Mouse (Mus musculus) MEL (cell line): ENCODE measurements at regions not wholly inside any gene's neighbourhood (a gene's known extent, or its start where the extent isn't known, plus 50 kb on each side); places are given as distances from the start of the nearest gene placed in this dataset.

Source experiments
- DNase-seq: peaks from one replicate; pipeline ENCODE4 v3.0.0; 2011; ENCODE audit warnings: low read depth, low spot score
- H3K27ac ChIP-seq: 2 replicates; pipeline ENCODE4 v1.5.1; 2012; ENCODE audit warnings: low read depth, mild to moderate bottlenecking, control low read depth, low read length, moderate library complexity; ENCODE audit not compliant: control insufficient read depth
- H3K27me3 ChIP-seq, 2 experiments: fragments of 150-350 bp in 1 of 2; sonication (generic) in 1 of 2; 2 replicates each; pipeline ENCODE4 v1.6.1; 2012; ENCODE audit warnings: low read length in 2 of 2, mild to moderate bottlenecking in 2 of 2, improper control_type of control experiment in 1 of 2, moderate library complexity in 1 of 2; ENCODE audit not compliant: insufficient read depth in 2 of 2, control insufficient read depth in 1 of 2
- H3K36me3 ChIP-seq, 2 experiments: 2 replicates each; pipeline ENCODE4 v1.6.1; 2012 to 2014; ENCODE audit warnings: low read length in 2 of 2, improper control_type of control experiment in 1 of 2, inconsistent platforms in 1 of 2, mild to moderate bottlenecking in 1 of 2; ENCODE audit not compliant: insufficient read depth in 2 of 2, control insufficient read depth in 1 of 2
- H3K4me1 ChIP-seq, 2 experiments: fragments of 150-350 bp in 1 of 2; sonication (generic) in 1 of 2; 2 replicates each; pipeline ENCODE4 v1.6.1; 2012; ENCODE audit warnings: low read length in 2 of 2, improper control_type of control experiment in 1 of 2, mild to moderate bottlenecking in 1 of 2; ENCODE audit not compliant: insufficient read depth in 2 of 2, control insufficient read depth in 1 of 2
- H3K4me3 ChIP-seq, 2 experiments: fragments of 150-350 bp in 1 of 2; sonication (generic) in 1 of 2; 2 replicates each; pipeline ENCODE4 v1.5.1; 2012; ENCODE audit warnings: low read depth in 2 of 2, low read length in 2 of 2, mild to moderate bottlenecking in 2 of 2, moderate library complexity in 2 of 2, control low read depth in 1 of 2, improper control_type of control experiment in 1 of 2; ENCODE audit not compliant: control insufficient read depth in 1 of 2, insufficient read depth in 1 of 2
- H3K79me2 ChIP-seq: 2 replicates; pipeline ENCODE4 v1.6.1; 2012; ENCODE audit warnings: mild to moderate bottlenecking, low read length, moderate library complexity; ENCODE audit not compliant: control insufficient read depth, poor library complexity, insufficient read depth
- H3K9ac ChIP-seq: 2 replicates; pipeline ENCODE4 v1.6.1; 2012; ENCODE audit warnings: low read depth, mild to moderate bottlenecking, control low read depth, low read length, moderate library complexity; ENCODE audit not compliant: control insufficient read depth, poor library complexity, severe bottlenecking
- H3K9me3 ChIP-seq: fragments of 150-350 bp; sonication (generic); replicated peaks from 2 replicates; pipeline ENCODE4 v1.6.1; 2012; ENCODE audit warnings: mild to moderate bottlenecking, low read length, improper control_type of control experiment, moderate library complexity; ENCODE audit not compliant: insufficient read depth
- BHLHE40 ChIP-seq: IDR thresholded peaks from 2 replicates; pipeline ENCODE4 v1.6.1; 2012; ENCODE audit warnings: low read depth, mild to moderate bottlenecking, inconsistent platforms, low read length, improper control_type of control experiment, borderline replicate concordance
- CHD1 ChIP-seq: IDR thresholded peaks from 2 replicates; pipeline ENCODE4 v1.6.1; 2012; ENCODE audit warnings: low read depth, mild to moderate bottlenecking, inconsistent platforms, low read length, improper control_type of control experiment
- CHD2 ChIP-seq: IDR thresholded peaks from 2 replicates; pipeline ENCODE4 v1.6.1; 2011; ENCODE audit warnings: low read length, improper control_type of control experiment
- CTCF ChIP-seq, 3 experiments: IDR thresholded peaks in 2 of 3; conservative IDR thresholded peaks in 1 of 3; 2 replicates each; pipeline ENCODE4 v1.5.1; 2011 to 2012; ENCODE audit warnings: low read length in 3 of 3, low read depth in 2 of 3, mild to moderate bottlenecking in 2 of 3, improper control_type of control experiment in 1 of 3, inconsistent platforms in 1 of 3, mixed read lengths in 1 of 3, moderate library complexity in 1 of 3; ENCODE audit not compliant: control insufficient read depth in 1 of 3, insufficient read depth in 1 of 3, poor library complexity in 1 of 3, severe bottlenecking in 1 of 3
- E2F4 ChIP-seq: IDR thresholded peaks from 2 replicates; pipeline ENCODE4 v1.6.1; 2011; ENCODE audit warnings: low read depth, low read length, improper control_type of control experiment, borderline replicate concordance
- ELF1 ChIP-seq: IDR thresholded peaks from 2 replicates; pipeline ENCODE4 v1.6.1; 2014; ENCODE audit warnings: low read depth, mild to moderate bottlenecking, inconsistent platforms, low read length, improper control_type of control experiment, moderate library complexity
- ETS1 ChIP-seq: IDR thresholded peaks from 2 replicates; pipeline ENCODE4 v1.6.1; 2012; ENCODE audit warnings: low read depth, mild to moderate bottlenecking, inconsistent platforms, low read length, improper control_type of control experiment, moderate library complexity
- GATA1 ChIP-seq: IDR thresholded peaks from 2 replicates; pipeline ENCODE4 v1.6.1; 2011; ENCODE audit warnings: low read depth, low read length, improper control_type of control experiment
- HCFC1 ChIP-seq: IDR thresholded peaks from 2 replicates; pipeline ENCODE4 v1.6.1; 2012; ENCODE audit warnings: low read depth, mild to moderate bottlenecking, inconsistent platforms, low read length, improper control_type of control experiment, moderate library complexity
- JUND ChIP-seq: IDR thresholded peaks from 2 replicates; pipeline ENCODE4 v1.6.1; 2011; ENCODE audit warnings: low read depth, mild to moderate bottlenecking, improper control_type of control experiment, low read length
- KAT2A ChIP-seq: conservative IDR thresholded peaks from 2 replicates; pipeline ENCODE4 v1.6.1; 2012; ENCODE audit warnings: low read depth, low read length, improper control_type of control experiment, inconsistent platforms
- MAFK ChIP-seq: IDR thresholded peaks from 2 replicates; pipeline ENCODE4 v1.6.1; 2011; ENCODE audit warnings: low read depth, mild to moderate bottlenecking, low read length, improper control_type of control experiment, borderline replicate concordance
- MAX ChIP-seq: IDR thresholded peaks from 2 replicates; pipeline ENCODE4 v1.6.1; 2011; ENCODE audit warnings: low read length, improper control_type of control experiment
- MXI1 ChIP-seq: IDR thresholded peaks from 2 replicates; pipeline ENCODE4 v1.6.1; 2011; ENCODE audit warnings: mild to moderate bottlenecking, low read depth, low read length, improper control_type of control experiment
- MYC ChIP-seq: IDR thresholded peaks from 2 replicates; pipeline ENCODE4 v1.6.1; 2011; ENCODE audit warnings: low read depth, mild to moderate bottlenecking, low read length, improper control_type of control experiment, moderate library complexity
- NRF1 ChIP-seq: IDR thresholded peaks from 2 replicates; pipeline ENCODE4 v1.6.1; 2014; ENCODE audit warnings: low read depth, mild to moderate bottlenecking, inconsistent platforms, low read length, improper control_type of control experiment, moderate library complexity; ENCODE audit not compliant: poor library complexity, insufficient read depth, severe bottlenecking
- POLR2A ChIP-seq, 2 experiments: IDR thresholded peaks; 2 replicates each; pipeline ENCODE4 v1.6.1; 2011 to 2012; ENCODE audit warnings: low read length in 2 of 2, mild to moderate bottlenecking in 2 of 2, control low read depth in 1 of 2, improper control_type of control experiment in 1 of 2, low read depth in 1 of 2, moderate library complexity in 1 of 2; ENCODE audit not compliant: control insufficient read depth in 1 of 2, insufficient read depth in 1 of 2, poor library complexity in 1 of 2
- POLR2AphosphoS2 ChIP-seq: IDR thresholded peaks from 2 replicates; pipeline ENCODE4 v1.6.1; 2011; ENCODE audit warnings: low read length, improper control_type of control experiment
- POLR2AphosphoS5 ChIP-seq: IDR thresholded peaks from 2 replicates; pipeline ENCODE4 v1.6.1; 2012; ENCODE audit warnings: low read depth, borderline replicate concordance, mild to moderate bottlenecking, inconsistent platforms, low read length, moderate library complexity, mixed read lengths
- RAD21 ChIP-seq: IDR thresholded peaks from 2 replicates; pipeline ENCODE4 v1.6.1; 2011; ENCODE audit warnings: mild to moderate bottlenecking, low read depth, low read length, improper control_type of control experiment
- RCOR1 ChIP-seq: IDR thresholded peaks from 2 replicates; pipeline ENCODE4 v1.6.1; 2012; ENCODE audit warnings: low read depth, mild to moderate bottlenecking, inconsistent platforms, low read length, improper control_type of control experiment
- SIN3A ChIP-seq: IDR thresholded peaks from 2 replicates; pipeline ENCODE4 v1.6.1; 2012; ENCODE audit warnings: low read length, improper control_type of control experiment, inconsistent platforms
- SMC3 ChIP-seq: IDR thresholded peaks from 2 replicates; pipeline ENCODE4 v1.6.1; 2011; ENCODE audit warnings: low read depth, low read length, improper control_type of control experiment
- TBP ChIP-seq: IDR thresholded peaks from 2 replicates; pipeline ENCODE4 v1.8.0; 2011; ENCODE audit warnings: low read depth, low read length, improper control_type of control experiment
- TCF12 ChIP-seq: IDR thresholded peaks from 2 replicates; pipeline ENCODE4 v1.6.1; 2014; ENCODE audit warnings: low read depth, mild to moderate bottlenecking, inconsistent platforms, low read length, improper control_type of control experiment, moderate library complexity
- USF1 ChIP-seq: IDR thresholded peaks from 2 replicates; pipeline ENCODE4 v1.6.1; 2014; ENCODE audit warnings: low read depth, mild to moderate bottlenecking, inconsistent platforms, low read length, improper control_type of control experiment, moderate library complexity
- USF2 ChIP-seq, 2 experiments: IDR thresholded peaks; 2 replicates each; pipeline ENCODE4 v1.6.1; 2011 to 2012; ENCODE audit warnings: improper control_type of control experiment in 2 of 2, low read length in 2 of 2, borderline replicate concordance in 1 of 2, inconsistent platforms in 1 of 2, low read depth in 1 of 2, mild to moderate bottlenecking in 1 of 2; ENCODE audit not compliant: insufficient read depth in 1 of 2
- ZC3H11A ChIP-seq: IDR thresholded peaks from 2 replicates; pipeline ENCODE4 v1.6.1; 2012; ENCODE audit warnings: low read depth, mild to moderate bottlenecking, inconsistent platforms, low read length, improper control_type of control experiment
- ZKSCAN1 ChIP-seq: IDR thresholded peaks from 2 replicates; pipeline ENCODE4 v1.6.1; 2012; ENCODE audit warnings: low read depth, mild to moderate bottlenecking, inconsistent platforms, low read length, improper control_type of control experiment, moderate library complexity
- ZMIZ1 ChIP-seq: IDR thresholded peaks from 2 replicates; pipeline ENCODE4 v1.6.1; 2012; ENCODE audit warnings: low read depth, mild to moderate bottlenecking, inconsistent platforms, low read length, improper control_type of control experiment, moderate library complexity

GRCm38 (mm10) chr12:32709188-32709587, 110.2 kb upstream of the Nampt start:
- no peak overlapping the region for H3K27ac ChIP-seq
- H3K9ac ChIP-seq: no peak overlapping the region
- no peaks in the 10 kb centered on the region for H3K4me1 ChIP-seq
- no peaks in the 10 kb centered on the region for H3K9me3 ChIP-seq
- no peaks in the 10 kb centered on the region for H3K36me3 ChIP-seq
- no peak for DNase-seq
- TF ChIP-seq ETS1 (no peak), RAD21 (no peak), CHD1 (no peak), MYC (no peak), MAX (no peak), GATA1 (no peak), MAFK (no peak), HCFC1 (no peak), MXI1 (no peak), USF1 (no peak), TCF12 (no peak), BHLHE40 (no peak), CTCF (IDR thresholded peaks at IDR 0.05 in 2 of 3, conservative IDR thresholded peaks at IDR 0.05 in 1 of 3; ENCODE audit: control insufficient read depth in 1 of 3, insufficient read depth in 1 of 3, low read depth in 2 of 3, low read length in 3 of 3, poor library complexity in 1 of 3, severe bottlenecking in 1 of 3) (no peak), ZC3H11A (no peak), POLR2A (IDR thresholded peaks at IDR 0.05; ENCODE audit: control insufficient read depth in 1 of 2, insufficient read depth in 1 of 2, low read depth in 1 of 2, low read length in 2 of 2, poor library complexity in 1 of 2) (no peak), POLR2AphosphoS2 (no peak), E2F4 (no peak), CHD2 (no peak), JUND (no peak), NRF1 (no peak)
- H3K4me3 ChIP-seq: no peak overlapping the region
- no peaks in the 10 kb centered on the region for H3K79me2 ChIP-seq
- H3K27me3 ChIP-seq: peaks cover 0 to 2% of the 10 kb centered on the region in 2 experiments; a peak in 1 of 4 replicates

- no peaks in the 10 kb centered on the region for H3K4me1 ChIP-seq
- H3K9me3 ChIP-seq: no peaks in the 10 kb centered on the region
- peaks cover 0 to 3% of the 10 kb centered on the region in 2 experiments; a peak in 1 of 4 replicates for H3K27me3 ChIP-seq
- H3K36me3 ChIP-seq: no peaks in the 10 kb centered on the region
- H3K9ac ChIP-seq: no peak overlapping the region
- TF ChIP-seq GATA1 (no peak), TBP (no peak), USF1 (no peak), MAX (no peak), CHD1 (no peak), RAD21 (no peak), ETS1 (no peak), RCOR1 (no peak), ELF1 (no peak), USF2 (IDR thresholded peaks at IDR 0.05; ENCODE audit: borderline replicate concordance in 1 of 2, insufficient read depth in 1 of 2, low read depth in 1 of 2, low read length in 2 of 2) (no peak), MAFK (no peak), POLR2A (IDR thresholded peaks at IDR 0.05; ENCODE audit: control insufficient read depth in 1 of 2, insufficient read depth in 1 of 2, low read depth in 1 of 2, low read length in 2 of 2, poor library complexity in 1 of 2) (no peak), SIN3A (no peak), JUND (no peak), POLR2AphosphoS5 (no peak), KAT2A (no peak), NRF1 (no peak), ZMIZ1 (no peak), ZKSCAN1 (no peak), SMC3 (no peak)
- H3K27ac ChIP-seq: no peak overlapping the region
- peak; percentile 9 for DNase-seq
- no peaks in the 10 kb centered on the region for H3K79me2 ChIP-seq
- no peak overlapping the region for H3K4me3 ChIP-seq
These were observed 102.0 kb upstream of the Nampt start for GRCm38 (mm10) chr12:32717129-32717921.
